9 mouse cellular contexts compared by ENCODE assay signal in the genomic region with DNA sequence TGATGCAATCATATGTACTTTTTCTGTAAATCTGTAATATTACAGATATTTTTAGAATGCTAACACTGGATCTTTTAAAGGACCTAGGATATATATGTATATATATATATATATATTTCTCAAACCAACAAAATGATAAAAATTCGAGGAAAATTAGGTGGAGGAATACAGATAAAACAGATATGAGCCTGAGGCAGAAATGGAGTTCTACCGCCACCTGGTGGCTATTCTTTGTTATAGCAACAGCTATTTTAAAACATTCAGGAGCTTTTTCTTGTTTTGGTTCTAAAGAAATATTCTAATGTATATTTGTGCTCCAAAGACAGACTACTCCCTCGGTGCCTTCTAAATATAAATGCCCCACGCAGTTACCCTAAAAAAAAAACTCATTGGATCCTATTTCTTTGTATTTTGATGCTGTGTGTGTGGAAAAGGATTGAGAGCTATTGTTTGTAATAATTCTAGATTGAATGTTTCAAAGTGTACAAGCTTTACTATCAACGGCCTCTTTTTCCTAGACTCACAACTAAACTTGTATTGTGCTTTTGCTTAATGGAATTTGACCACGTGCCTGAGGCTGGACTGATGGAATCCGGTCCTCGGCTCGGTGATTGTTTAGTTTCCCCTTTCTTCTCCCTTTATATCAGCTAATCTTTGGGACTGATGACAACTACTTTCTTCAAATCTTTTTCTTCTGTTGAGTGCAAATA. TPM values are rescaled to one million over a fixed set of nuclear protein-coding genes. Genes with fewer than 3 reads are reported as not detected.
A peak's percentile ranks its signal among the peaks of the same experiment; 100 is the strongest.
DNase-seq lines count a peak whose midpoint lies in the region; ATAC-seq and TF ChIP-seq lines count a peak whose summit lies in the region.
"Had no signal": no experiment of that assay in that cellular context is flagged by ENCODE, and none has a peak within 500 bp of the region (broad histone marks: within the 10 kb centered on the region; RNA-seq: fewer than 3 reads in every experiment).

No protein-coding gene starts in this region.

- peak; percentile 92 for TF ChIP-seq CTCF in gastrocnemius, adult 2 months (IDR thresholded peaks at IDR 0.05)

- intact Hi-C loops in gastrocnemius, adult 2 months (cut with DNase I): loop anchor here (2.0 kb wide), 1 partner anchor 33 kb away; no protein-coding TSS in a partner anchor

- H3K4me3 ChIP-seq in gastrocnemius, adult 2 months: no peak overlapping the region
- H3K4me3 ChIP-seq in embryonic facial prominence, embryonic 13.5 days: no peak overlapping the region
- peak overlapping the region; percentile 13 for H3K4me3 ChIP-seq in midbrain, embryonic 15.5 days

- H3K27me3 ChIP-seq in embryonic facial prominence, embryonic 13.5 days: no peaks in the 10 kb centered on the region
- no peaks in the 10 kb centered on the region for H3K27me3 ChIP-seq in midbrain, embryonic 15.5 days (replicated peaks)

- no peak overlapping the region for H3K9ac ChIP-seq in embryonic facial prominence, embryonic 13.5 days
- H3K9ac ChIP-seq in midbrain, embryonic 15.5 days: no peak overlapping the region

- H3K4me1 ChIP-seq in embryonic facial prominence, embryonic 13.5 days: no peaks in the 10 kb centered on the region
- peaks cover 15% of the 10 kb centered on the region for H3K4me1 ChIP-seq in midbrain, embryonic 15.5 days

- no peaks in the 10 kb centered on the region for H3K36me3 ChIP-seq in embryonic facial prominence, embryonic 13.5 days
- H3K36me3 ChIP-seq in midbrain, embryonic 15.5 days (replicated peaks): no peaks in the 10 kb centered on the region

- H3K4me2 ChIP-seq in embryonic facial prominence, embryonic 13.5 days: peak overlapping the region; percentile 44
- peak overlapping the region; percentile 38 for H3K4me2 ChIP-seq in midbrain, embryonic 15.5 days

- WGBS in embryonic facial prominence, embryonic 13.5 days: 11% methylated on average over 9 of the region's 9 CpGs
- 7% methylated on average over 9 of the region's 9 CpGs for WGBS in midbrain, embryonic 15.5 days

- H3K27ac ChIP-seq in gastrocnemius, adult 2 months: no peak overlapping the region
- H3K27ac ChIP-seq in embryonic facial prominence, embryonic 13.5 days: no peak overlapping the region
- H3K27ac ChIP-seq in midbrain, embryonic 15.5 days: no peak overlapping the region

- ATAC-seq in embryonic facial prominence, embryonic 13.5 days (ENCODE audit: insufficient number of reproducible peaks, insufficient read depth, low FRiP score, low TSS enrichment, low read depth): no peak
- peak; percentile 15; the same call in 1 of the 2 replicates for ATAC-seq in midbrain, embryonic 15.5 days (replicated peaks)

- H3K9me3 ChIP-seq in embryonic facial prominence, embryonic 13.5 days: no peaks in the 10 kb centered on the region
- no peaks in the 10 kb centered on the region for H3K9me3 ChIP-seq in midbrain, embryonic 15.5 days

- DNase-seq in gastrocnemius, adult 2 months: no peak
- DNase-seq in gastrocnemius, postnatal 4 days (ENCODE audit: low spot score in 2 of 2): no peak
- peak; percentile 23 for DNase-seq in right cerebral cortex, postnatal 4 days
- no peak for DNase-seq in right cerebral cortex, postnatal 14 days
- no peak for DNase-seq in spleen, adult 12 weeks (ENCODE audit: low spot score)
- DNase-seq in natural killer cell, adult 2 months (ENCODE audit: low spot score in 2 of 2): no peak

RNA-seq across cellular contexts. Expression of a gene that starts 44.8 kb away (rescaled TPM):
- total RNA-seq in gastrocnemius, adult 2 months (2021): not detected
- total RNA-seq in gastrocnemius, postnatal 4 days (2021): not detected
- not detected in 2 replicates for polyA plus RNA-seq in embryonic facial prominence, embryonic 13.5 days (2015; fragmentation: Nextera tagmentation; extraction: Ambion mirVana)
- polyA plus RNA-seq in midbrain, embryonic 15.5 days (2015; fragmentation: Nextera tagmentation; extraction: Ambion mirVana): 0.17 TPM in 1 of 2 replicates, not detected in the other
- polyA plus RNA-seq: stomach, embryonic 14.5 days had no signal
